Mouse (Mus musculus) adrenal gland, postnatal 10 days (tissue): ENCODE measurements around the gene Ankrd35. TPM values are rescaled to one million over a fixed set of nuclear protein-coding genes. Genes with fewer than 3 reads are reported as not detected.
"Not testable (repeated sequence)": the region's sequence is repeated elsewhere in the genome, so short reads cannot be mapped to it uniquely, and the experiment has no call there.

Experiments
- DNase-seq: peaks from one replicate; pipeline ENCODE4 v3.0.0; 2021; ENCODE audit warnings: mixed read lengths
- total RNA-seq, 2 experiments: library from RNA; stranded (reverse); gene quantifications; 2 replicates each; pipeline ENCODE4 v1.2.3; 2021

Gene Ankrd35
- total RNA-seq, 2 experiments from 2014 or later: 1.5 to 1.9 TPM

DNA sequence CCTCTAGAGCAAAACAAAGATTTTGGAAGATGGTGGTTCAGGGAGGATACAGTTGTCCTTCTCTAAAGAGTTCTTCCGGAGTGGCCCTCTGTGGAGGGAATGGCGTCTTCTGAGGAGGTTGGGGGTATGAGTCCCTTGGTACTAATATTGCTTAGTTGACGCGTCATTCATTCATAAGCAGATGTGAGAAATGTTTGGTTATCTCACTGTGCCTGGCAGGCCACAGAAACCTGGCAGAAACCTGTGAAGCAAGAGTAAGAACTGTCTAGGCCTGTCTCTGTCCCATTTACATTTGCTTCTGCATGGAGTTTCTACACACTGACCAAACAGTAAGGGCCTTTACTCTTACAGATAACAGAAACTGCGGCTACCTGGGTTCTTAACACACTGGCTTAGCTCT lies 1.6 kb downstream of the Ankrd35 start:
- no peak for DNase-seq

DNA sequence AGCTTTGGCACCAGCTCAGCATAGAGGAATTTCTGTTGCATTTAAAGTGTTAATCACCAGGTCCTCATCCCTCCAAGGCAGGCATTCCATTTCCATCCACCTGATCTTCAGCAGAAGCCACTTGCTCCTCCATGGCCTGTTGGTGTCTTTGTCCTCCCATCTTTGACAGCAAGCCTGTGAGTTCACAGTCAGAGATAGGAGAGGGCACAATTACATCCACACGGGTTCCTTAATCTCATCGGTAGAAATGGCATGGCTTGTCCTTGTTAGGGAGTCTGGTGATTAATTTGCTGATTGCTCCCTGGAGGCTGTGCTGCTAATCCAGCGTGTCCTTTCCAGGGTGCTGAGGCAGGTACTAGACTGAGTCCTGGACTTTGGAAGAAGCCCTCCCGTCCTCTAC lies 3.6 kb downstream of the Ankrd35 start:
- no peak for DNase-seq

DNA sequence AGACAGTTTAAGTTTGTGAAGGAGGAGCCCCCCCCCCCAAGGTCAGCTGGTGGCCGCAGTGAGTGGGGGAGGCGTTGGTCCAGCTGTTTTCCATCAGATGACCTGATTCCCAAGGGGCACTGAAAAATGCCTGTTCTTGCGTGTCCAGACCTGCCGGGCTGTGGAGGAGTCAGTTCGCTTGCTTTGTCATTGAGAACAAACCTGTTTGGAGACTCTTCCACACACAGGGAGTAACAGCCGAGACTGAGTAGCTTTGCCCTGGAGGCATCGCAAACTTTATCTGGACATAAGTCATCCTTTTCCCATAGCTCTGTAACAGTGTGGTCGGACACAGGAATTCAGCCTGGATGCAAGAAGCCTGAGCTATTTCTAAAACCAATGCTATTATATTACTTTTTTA lies 4.5 kb downstream of the Ankrd35 start:
- no peak for DNase-seq

DNA sequence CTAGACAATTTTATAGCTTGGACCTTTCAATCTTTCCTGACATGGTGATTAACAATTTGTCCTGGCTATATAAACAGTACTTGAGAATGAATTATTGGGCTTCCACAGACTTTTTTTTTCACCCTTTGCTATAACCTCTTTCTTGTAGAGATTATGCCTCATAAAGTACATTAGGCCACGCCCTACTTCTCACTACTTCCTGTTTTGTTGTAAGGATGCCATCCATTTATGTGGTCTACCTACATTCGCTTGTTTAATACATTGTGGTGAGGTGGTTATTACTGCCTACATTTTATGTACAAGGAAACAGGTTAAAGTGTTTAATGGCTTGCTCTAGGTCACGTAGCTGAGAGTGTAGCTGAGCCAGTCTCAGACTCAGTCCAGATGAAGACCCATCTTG lies 5.2 kb downstream of the Ankrd35 start:
- no peak for DNase-seq

DNA sequence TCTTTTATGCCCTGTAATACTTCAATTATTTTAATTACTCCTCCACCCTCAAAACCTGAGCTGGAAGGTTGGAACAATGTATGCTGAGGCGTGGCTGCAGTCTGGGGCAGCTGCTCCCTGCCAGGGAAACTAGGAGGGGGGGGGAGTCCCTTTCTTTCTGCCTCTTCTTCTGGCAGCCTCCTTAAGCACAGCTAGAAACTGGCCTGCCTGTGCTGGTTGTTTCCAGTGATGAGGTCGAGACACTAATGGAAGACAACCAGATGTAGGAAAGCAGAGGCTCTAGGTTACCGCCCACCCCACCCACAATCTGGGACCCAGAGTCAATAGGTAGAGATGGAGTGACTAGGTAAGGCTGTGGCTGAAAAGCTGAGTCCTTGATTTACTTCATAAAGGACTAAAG lies 5.8 kb downstream of the Ankrd35 start:
- DNase-seq: no peak

DNA sequence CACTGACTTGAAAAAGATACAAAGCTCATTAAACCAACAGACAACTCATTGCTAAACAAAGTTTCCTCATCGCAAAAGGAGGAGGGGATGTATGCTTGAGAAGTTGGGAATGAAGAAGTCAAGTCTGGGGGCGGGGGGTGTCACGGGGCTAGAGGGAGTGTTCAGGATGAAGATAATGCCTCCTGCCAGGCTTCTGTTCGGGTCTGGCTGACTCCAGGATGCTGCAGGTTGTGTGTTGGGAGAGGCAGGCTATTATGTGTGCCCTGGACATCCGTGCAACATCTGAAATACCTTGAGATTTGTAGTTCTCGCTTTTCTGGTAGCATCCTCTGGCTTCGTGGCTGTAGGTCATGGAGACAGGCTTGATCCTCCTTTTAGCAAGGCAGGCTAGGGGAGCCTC lies 8.5 kb downstream of the Ankrd35 start:
- no peak for DNase-seq

DNA sequence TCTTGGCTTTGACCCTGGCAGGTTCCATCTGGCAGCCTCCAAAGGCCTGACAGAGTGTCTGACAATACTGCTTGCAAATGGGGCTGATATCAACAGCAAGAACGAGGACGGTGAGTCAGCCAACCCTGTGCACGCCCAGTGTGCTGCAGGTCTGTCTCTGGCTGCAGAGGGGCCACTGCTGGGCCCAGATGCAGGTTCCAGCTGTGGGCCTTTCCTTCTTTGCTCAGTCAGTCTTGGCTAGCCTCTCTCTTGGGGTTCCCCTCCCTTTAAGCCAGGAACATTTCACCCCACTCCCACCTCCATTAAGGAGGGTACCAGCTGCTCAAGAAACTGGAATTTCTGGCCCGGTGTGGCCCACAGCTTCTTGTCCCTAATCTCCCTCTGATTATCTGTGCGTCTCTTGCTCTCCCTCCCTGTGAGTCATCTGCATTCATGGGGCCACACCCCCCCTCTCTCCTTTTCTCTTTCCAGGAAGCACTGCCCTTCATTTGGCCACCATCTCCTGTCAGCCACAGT lies 9.3 kb downstream of the Ankrd35 start:
- peak; percentile 67 for DNase-seq

DNA sequence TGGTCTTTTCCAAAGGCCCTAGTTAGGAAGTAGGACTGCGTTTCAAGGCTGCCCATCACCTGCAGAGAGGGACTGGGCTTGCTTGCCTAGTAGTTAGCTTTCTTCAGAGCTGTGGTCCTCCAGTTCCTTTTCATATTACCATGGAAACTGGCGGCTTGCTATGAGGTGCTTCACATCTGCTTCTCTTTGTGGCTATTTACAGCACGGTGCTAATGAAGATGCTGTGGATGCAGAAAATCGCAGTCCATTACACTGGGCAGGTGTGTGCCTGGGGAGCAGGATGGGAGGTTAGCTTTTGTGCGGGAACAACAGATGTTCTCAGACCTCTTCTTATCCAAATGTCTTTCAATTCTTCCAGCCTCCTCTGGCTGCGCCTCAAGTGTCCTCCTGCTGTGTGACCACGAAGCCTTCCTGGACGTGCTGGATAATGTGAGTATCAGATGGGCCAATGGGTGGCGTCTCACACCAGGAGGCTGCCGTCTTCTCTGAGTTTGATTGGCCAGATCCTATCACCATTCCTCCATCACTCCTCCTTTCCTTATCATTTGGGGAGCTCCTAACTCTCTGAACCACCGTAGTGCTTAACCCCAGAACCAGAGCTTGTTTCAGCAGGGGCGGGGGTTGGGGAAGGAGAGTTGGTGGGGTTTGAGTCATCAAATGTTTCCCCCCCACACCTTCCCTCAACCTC lies 10.5 kb downstream of the Ankrd35 start:
- no peak for DNase-seq

DNA sequence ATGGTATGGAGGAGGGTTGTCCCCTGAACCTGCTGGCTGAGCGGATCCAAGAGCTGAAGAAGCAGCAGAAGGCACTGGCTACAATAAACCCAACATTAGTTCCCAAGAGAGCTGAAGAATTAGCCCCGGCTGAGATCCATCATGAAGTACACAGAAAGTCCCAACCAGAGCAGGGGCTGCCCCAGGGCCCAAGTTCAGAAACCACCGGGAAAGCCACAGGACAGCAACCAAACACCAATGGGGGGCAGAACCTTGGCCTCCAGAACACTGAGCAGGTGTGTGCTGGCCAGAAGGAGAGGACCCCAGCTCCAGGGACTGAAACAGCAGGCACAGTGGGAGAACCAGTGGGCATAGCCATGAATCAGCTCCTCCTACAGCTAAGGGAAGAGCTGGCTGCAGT lies 13.6 kb downstream of the Ankrd35 start:
- DNase-seq: no peak

DNA sequence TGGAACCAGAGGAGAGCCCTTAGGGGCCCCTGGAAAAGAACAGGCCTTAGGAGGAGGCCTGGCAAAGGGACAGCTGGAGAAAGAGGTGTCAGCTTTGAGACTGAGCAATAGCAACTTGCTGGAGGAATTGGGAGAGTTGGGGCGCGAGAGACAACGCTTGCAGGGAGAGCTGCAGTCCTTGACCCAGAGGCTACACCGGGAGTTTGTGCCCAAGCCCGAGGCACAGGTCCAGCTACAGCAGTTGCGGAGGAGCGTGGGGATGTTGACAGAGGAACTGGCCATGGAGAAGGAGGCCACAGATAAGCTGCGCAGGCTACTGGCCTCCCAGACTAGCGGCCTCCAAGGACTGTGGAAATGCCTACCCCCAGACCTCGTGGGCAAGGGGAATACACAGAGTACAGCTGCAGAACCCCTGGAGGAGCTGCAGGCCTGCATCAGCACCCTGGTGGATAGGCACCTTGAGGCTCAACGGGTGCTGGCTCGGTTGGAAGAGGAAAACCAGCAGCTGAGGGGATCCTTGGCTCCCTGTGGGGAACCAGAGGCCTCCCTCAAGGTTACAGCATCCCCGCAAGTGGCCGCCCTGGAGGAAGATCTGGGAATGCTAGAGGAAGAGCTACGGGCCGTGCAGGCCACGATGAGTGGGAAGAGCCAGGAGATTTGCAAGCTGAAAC lies 14.4 kb downstream of the Ankrd35 start:
- peak; percentile 42 for DNase-seq

DNA sequence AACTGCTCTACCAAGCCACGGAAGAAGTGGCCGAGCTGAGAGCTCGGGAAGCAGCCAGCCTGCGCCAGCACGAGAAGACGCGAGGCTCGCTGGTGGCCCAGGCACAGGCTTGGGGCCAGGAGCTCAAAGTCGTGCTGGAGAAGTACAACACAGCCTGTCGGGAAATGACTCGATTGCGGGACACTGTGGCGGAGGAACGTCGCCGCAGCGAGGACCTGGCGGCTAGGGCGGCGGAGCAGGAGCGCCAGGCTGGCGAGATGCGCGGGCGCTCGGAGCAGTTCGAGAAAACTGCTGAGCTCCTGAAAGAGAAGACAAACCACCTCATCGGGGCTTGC lies 14.9 kb downstream of the Ankrd35 start:
- DNase-seq: peak; percentile 37

DNA sequence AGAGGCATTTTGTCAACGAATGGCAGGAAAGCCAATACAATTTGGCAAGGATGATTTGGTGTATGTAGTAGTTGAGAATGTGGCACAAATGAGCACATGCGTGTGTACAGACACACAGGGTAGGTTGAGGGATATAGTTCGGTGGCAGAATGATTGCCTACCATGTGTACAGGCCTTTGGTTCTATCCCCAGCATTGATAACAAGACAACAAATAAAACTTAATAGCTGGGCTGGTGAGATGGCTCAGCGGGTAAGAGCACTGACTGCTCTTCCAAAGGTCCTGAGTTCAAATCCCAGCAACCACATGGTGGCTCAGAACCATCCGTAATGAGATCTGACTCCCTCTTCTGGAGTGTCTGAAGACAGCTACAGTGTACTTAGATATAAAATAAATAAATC lies 16.1 kb downstream of the Ankrd35 start:
- DNase-seq: not testable (repeated sequence)

DNA sequence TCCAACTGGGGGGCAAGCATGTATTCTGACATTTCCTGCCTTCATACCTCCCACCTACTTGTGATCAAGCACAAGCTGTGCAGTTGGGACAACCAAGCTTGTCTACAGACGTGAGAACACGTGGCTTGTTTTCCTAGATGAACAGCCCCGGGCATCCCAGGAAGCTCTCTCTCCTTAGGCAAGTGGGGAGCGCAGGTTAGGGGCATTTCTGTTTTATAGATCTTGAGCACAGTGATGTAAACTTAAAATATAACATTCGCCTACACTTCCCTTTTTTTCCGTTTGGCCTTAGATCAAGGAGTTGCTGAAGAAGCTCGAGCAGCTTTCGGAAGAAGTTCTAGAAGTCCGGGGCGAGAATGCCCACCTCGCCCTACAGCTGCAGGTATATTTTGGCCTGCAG lies 18.9 kb downstream of the Ankrd35 start:
- no peak for DNase-seq

DNA sequence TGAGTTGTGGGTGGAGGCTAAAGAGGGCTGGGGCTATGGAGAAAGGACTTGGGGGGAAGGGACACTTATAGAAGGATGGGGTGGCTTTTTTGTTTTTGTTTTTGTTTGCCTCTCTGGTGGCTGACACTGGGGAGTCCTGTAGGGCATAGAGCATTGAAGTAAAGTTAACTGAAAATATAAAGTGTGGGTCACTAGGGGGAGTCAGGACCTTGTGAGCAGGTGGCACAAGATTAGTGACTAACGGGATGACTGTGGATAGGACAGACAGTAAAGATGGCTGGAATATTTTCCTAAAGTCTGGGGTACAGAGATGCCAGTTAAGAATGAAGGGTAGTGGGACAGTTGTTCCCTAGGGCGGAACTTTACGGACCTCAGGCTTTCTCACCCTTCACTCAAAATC lies 20.4 kb downstream of the Ankrd35 start:
- DNase-seq: no peak

DNA sequence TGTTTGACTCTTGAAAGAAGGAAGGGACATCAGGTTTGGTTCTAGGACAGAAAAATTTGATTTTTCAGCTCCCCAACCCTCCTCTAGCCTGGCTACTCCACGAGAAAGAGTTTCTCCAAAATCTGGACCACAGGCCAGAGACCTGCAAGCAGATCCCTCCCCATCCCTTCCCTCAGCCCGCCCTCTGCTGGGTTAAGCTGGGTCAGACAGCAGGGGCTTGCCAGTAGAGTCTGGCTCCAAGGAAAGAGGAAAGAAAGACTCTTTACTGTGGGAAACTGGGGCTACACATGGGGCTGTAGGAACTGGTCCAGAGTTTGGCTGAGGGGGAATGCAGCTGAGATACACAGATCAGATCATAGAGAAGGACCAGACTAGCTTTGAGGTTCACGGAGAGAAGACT lies 22.6 kb downstream of the Ankrd35 start:
- DNase-seq: peak; percentile 51

DNA sequence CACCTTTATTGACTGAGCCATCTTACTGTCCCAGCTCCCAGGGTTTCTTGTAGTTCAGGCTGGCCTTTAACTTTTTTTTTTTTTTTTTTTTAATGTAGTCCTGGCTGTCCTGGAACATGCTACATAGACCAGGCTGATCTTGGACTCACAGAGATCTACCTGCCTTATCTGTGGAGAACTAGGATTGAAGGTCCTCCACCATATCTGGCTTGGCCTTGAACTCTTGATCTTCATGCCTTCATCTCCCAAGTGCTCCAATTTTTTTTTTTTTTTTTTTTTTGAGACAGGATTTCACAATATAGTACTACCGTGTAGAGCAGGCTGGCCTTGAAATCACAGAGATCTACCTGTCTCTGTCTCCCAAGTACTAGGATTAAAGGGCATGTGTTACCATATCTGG lies 23.6 kb downstream of the Ankrd35 start:
- DNase-seq: no peak

DNA sequence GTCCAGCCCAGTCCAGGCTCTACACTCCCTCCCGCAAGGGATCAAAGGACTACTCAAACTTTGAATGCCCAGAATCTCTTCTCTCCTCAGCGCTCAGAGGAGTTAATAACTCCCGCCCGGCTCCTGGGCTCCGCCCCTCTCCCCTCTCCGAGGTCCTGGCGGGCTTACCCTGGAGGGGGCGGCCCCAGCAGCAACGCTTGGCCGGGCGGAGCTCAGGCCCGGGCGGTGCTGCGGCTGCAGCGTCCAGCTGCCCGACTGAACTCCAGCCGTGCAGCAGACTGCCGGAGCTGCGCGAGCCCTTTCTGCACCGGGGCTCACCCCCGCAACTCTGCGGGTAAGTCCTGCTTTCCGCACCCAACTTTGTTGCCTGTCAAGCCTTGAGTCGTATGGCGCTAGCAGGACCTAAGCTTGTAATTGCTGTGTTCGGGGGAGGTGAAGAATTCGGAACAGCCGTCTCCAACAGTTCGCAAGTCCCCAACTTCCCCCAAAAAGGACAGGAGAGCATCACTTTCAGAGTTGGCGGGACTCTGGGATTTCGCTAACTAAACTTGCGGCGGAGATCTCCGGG lies 26.4 kb downstream of the Ankrd35 start, which contains the start of gene Pias3:
Gene Pias3, plus strand, starts transcription at position 187 of the 568 bp plus-strand sequence.
- DNase-seq: peak; percentile 92

DNA sequence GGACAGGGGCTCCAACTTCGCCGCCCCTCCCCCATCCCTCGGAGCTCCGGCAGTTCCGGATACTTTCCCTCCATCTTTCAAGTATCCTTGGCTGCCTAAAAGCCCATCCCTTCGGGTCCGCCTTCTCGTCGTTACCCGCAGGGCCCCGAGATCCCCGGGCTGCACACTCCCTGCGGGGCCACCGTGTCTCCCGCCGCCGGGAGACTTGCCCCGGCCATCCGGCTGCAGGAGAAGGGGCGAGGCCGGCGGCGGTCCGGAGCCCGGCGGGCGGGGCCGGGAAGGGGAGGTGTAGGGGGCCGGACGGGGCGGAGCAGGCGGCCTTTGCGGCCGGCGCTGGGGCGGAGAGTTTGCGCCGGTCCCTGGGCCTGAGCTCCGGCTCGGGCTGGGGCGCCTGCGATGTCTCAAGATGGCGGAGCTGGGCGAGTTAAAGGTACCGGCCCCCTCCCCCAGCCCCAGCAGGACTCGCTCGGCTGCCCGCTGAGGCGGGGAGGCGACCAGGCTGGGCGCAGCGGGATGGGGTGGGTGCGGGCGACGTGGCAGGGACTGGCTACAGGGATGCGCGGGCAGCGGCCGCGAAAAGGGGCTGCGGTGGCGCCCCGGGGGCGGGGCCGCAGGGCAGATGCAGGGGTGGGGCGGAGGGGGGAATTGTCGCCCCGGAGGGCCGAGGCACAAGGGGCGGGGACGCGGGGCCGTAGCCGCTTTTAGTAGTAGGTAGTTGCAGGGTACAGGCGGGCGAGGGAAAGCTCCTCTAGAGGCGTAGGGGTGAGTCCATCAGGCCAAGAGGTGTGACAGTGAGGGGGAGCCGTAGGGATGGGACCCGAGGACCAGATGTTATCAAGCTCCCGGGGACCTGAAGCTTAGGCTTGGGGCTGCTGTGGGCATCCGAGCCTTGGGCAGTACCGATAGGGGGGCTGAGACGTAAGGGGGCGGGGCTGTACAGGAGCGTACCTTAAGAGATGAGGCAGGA lies 27.1 kb downstream of the Ankrd35 start:
- DNase-seq: peak; percentile 96

DNA sequence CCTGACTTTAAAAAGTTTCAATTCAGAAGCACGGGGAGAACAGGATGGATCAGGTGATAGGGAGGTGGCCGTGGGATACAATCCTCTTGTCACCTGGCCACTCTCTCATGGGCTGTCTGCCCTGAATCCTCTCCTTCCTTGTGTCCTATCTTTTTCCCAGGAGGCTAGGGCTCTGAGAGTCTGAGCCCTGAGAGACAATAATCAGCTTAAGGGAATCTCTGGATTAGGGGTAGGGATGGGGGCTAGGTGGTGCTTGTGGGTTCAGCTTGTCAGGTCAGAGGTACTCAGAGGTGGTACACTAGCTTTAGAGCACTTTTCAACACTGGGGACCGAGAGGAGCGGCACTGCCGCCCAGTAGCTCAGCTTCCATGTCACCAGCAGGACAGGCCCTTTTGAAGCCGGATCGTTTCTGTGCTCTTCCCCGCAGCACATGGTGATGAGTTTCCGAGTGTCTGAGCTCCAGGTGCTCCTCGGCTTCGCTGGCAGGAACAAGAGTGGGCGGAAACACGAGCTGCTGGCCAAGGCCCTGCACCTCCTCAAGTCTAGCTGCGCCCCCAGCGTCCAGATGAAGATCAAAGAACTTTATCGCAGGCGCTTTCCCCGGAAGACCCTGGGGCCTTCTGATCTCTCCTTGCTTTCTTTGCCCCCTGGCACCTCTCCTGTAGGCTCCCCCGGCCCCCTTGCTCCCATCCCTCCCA lies 29.2 kb downstream of the Ankrd35 start:
- no peak for DNase-seq

DNA sequence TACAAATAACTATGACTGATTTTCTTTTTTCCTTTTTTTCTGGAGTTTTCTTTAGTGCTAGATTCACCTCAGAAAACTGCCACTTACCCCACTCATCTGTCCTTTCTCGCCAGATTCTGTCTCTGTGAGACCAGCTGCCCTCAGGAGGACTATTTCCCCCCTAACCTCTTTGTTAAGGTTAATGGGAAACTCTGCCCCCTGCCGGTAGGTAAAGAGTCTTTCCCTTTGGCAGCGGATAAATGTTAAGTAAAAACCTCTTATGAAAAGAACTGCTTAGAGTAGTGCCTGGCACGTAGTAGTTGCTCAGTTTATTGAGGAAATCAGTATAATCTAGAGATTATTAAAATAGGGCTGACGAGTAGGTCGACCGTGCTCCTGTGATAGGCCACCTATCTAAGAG lies 30.4 kb downstream of the Ankrd35 start:
- peak; percentile 49 for DNase-seq

DNA sequence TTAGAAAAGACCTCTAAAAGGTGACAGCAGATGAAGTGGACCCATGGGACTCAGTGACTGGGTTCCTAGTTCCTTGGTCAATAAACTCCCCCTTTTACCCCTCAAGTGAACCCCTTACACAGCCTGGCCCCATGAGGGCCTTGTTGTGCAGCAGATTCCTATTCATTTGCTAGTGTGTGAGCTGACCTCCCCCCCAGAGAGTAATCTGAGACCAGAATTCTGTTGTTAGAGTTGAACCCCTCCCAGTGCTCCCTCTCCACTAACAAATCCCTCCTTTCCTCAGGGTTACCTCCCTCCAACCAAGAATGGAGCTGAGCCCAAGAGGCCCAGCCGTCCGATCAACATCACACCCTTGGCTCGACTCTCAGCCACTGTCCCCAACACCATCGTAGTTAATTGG lies 31.1 kb downstream of the Ankrd35 start:
- no peak for DNase-seq

DNA sequence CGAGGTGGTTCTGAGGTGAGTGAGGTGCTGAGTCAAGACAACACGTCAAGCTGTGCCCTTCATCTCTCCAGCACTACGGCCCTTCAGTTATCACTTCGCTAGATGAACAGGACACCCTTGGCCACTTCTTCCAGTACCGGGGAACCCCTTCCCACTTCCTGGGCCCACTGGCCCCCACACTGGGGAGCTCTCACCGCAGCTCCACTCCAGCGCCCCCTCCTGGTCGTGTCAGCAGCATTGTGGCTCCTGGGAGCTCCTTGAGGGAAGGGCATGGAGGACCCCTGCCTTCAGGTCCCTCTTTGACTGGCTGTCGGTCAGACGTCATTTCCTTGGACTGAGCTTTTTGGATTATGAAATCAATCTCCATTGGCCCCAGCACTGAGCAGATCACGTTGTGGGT lies 34.8 kb downstream of the Ankrd35 start:
- DNase-seq: peak; percentile 46
